Mouse (Mus musculus) cerebellum, adult 11-12 months (tissue): ENCODE data around the gene Col2a1.
A peak's percentile ranks its signal among the peaks of the same experiment; 100 is the strongest.

Source experiments
- DNase-seq: peaks from one replicate; pipeline ENCODE4 v3.0.0; 2022

Gene Col2a1

GRCm38 (mm10) chr15:98002113-98002990 is 2.1 kb downstream of the Col2a1 start:
- DNase-seq = no peak

GRCm38 (mm10) chr15:98001321-98002112 is 3.0 kb downstream of the Col2a1 start:
- no peak for DNase-seq

- DNase-seq = no peak
Observed at GRCm38 (mm10) chr15:97999991-98000390, 4.5 kb downstream of the Col2a1 start.

GRCm38 (mm10) chr15:97999546-97999945 is 4.9 kb downstream of the Col2a1 start:
- no peak for DNase-seq

- DNase-seq = peak; percentile 20
Observed at GRCm38 (mm10) chr15:97996716-97997256, 7.7 kb downstream of the Col2a1 start.

GRCm38 (mm10) chr15:97992712-97993286 is 11.7 kb downstream of the Col2a1 start:
- peak; percentile 63 for DNase-seq

- no peak for DNase-seq
Observed at GRCm38 (mm10) chr15:97992027-97992711, 12.3 kb downstream of the Col2a1 start.

GRCm38 (mm10) chr15:97991285-97991895 is 13.1 kb downstream of the Col2a1 start:
- no peak for DNase-seq

- no peak for DNase-seq
Observed at GRCm38 (mm10) chr15:97990721-97991120, 13.8 kb downstream of the Col2a1 start.

GRCm38 (mm10) chr15:97990124-97990523 is 14.4 kb downstream of the Col2a1 start:
- no peak for DNase-seq

GRCm38 (mm10) chr15:97989544-97989943 is 15.0 kb downstream of the Col2a1 start:
- no peak for DNase-seq

- no peak for DNase-seq
Observed at GRCm38 (mm10) chr15:97981560-97981959, 22.9 kb downstream of the Col2a1 start.

- DNase-seq = no peak
Observed at GRCm38 (mm10) chr15:97973248-97974005, 31.1 kb downstream of the Col2a1 start.

GRCm38 (mm10) chr15:97972580-97972979 is 31.9 kb downstream of the Col2a1 start:
- DNase-seq = no peak

- no peak for DNase-seq
Observed at GRCm38 (mm10) chr15:97970299-97970698, 34.2 kb downstream of the Col2a1 start.

GRCm38 (mm10) chr15:97965311-97966045 is 39.0 kb downstream of the Col2a1 start:
- peak; percentile 29 for DNase-seq

GRCm38 (mm10) chr15:97964836-97965187 is 39.7 kb downstream of the Col2a1 start:
- DNase-seq = peak; percentile 61

- peak; percentile 93 for DNase-seq
Observed at GRCm38 (mm10) chr15:97963989-97964835, 40.3 kb downstream of the Col2a1 start, which contains the start of gene Tmem106c. Tmem106c (plus strand) TSS chr15:97964200.

- DNase-seq = no peak
Observed at GRCm38 (mm10) chr15:97963329-97963988, 41.0 kb downstream of the Col2a1 start.
